Mouse (Mus musculus) bone marrow, adult 2 months (tissue): ENCODE measurements around the gene Sipa1l1. TPM values are rescaled to one million over a fixed set of nuclear protein-coding genes. Genes with fewer than 3 reads are reported as not detected.
"Not testable (repeated sequence)": the region's sequence is repeated elsewhere in the genome, so short reads cannot be mapped to it uniquely, and the experiment has no call there.

ENCODE experiments used
- H3K27ac ChIP-seq: fragments of 200-500 bp; 2 replicates; pipeline ENCODE4 v1.5.1; 2012; ENCODE audit warnings: low read depth, mild to moderate bottlenecking, control low read depth, inconsistent platforms, low read length; ENCODE audit not compliant: control insufficient read depth, poor library complexity, insufficient read depth
- H3K4me1 ChIP-seq: fragments of 200-500 bp; 2 replicates; pipeline ENCODE4 v1.6.1; 2011; ENCODE audit warnings: low read length; ENCODE audit not compliant: control insufficient read depth, insufficient read depth
- H3K4me3 ChIP-seq: fragments of 200-500 bp; replicated peaks from 2 replicates; pipeline ENCODE3; 2011; ENCODE audit warnings: mild to moderate bottlenecking, low read depth, low read length, control low read depth; ENCODE audit not compliant: control insufficient read depth
- CTCF ChIP-seq: fragments of 200-500 bp; IDR thresholded peaks from 2 replicates; pipeline ENCODE4 v1.5.1; 2011; ENCODE audit warnings: low read length, control low read depth; ENCODE audit not compliant: control insufficient read depth, insufficient read depth
- POLR2A ChIP-seq: fragments of 200-500 bp; IDR thresholded peaks from 2 replicates; pipeline ENCODE4 v1.6.1; 2011; ENCODE audit warnings: low read depth, mild to moderate bottlenecking, control low read depth, low read length, borderline replicate concordance; ENCODE audit not compliant: control insufficient read depth
- WGBS: fragments of 180-500 bp; shearing (Covaris S2); methylation state at CpG from one replicate; pipeline ENCODE4 v1.1.7; 2018; 5-methylcytosine and 5-hydroxymethylcytosine counted together
- polyA plus RNA-seq: library from polyadenylated mRNA; stranded (reverse); fragments of >200 nt; gene quantifications from 2 replicates; pipeline ENCODE4 v1.2.4, GENCODE M21; 2011; ENCODE audit warnings: low replicate concordance; ENCODE audit not compliant: missing spikeins, insufficient read depth, insufficient read length

Sipa1l1 gene
- polyA plus RNA-seq, 1 experiment: 13.5 TPM

DNA sequence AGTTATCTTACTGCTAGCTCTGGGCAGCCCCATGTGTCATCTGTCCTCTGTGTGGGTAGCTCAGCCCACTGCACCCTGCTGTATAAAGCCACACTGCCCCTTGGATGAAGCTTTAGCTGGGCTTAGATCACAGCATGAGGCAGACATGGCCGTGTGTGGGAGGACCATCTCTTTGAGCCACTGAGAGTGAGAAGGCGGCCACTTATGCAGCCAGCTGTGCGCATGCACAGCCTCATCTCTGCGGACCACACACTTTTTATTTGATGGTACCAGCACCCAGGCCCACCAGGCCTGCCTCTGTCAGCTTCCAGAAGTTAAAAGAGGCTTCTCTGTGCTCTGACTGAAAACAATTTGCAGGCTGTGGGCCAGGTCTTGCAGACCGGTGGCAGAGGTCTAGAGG is 308.7 kb downstream of the Sipa1l1 start:
- Histone ChIP-seq H3K27ac (no peak overlapping the region), H3K4me1 (no peaks in the 10 kb centered on the region; the same call in 1 of the 2 replicates), H3K4me3 (no peak overlapping the region)
- 59% methylated on average over 5 of the region's 5 CpGs for WGBS
- TF ChIP-seq POLR2A (no peak), CTCF (no peak)

DNA sequence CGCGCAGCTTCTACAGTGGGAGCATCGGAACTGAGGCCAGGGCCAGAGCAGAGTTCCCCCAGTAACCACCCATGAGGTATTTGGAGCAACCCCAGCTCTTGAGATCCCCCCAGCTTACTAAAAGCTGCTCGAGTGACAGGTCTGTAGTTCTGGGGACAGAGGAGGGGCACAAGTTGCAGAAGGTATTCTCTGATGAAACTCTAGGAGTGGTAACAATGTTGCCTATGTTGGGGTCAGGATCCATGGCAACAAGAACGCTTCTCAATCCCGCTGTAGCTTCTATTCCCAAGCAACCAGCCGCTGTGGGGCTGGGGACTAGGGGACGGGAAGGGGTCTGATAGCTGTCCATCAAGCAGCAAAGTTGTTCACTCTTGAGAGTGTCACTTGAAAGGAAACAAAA is 309.1 kb downstream of the Sipa1l1 start:
- TF ChIP-seq CTCF (no peak), POLR2A (no peak)
- WGBS: 52% methylated on average over 8 of the region's 8 CpGs

DNA sequence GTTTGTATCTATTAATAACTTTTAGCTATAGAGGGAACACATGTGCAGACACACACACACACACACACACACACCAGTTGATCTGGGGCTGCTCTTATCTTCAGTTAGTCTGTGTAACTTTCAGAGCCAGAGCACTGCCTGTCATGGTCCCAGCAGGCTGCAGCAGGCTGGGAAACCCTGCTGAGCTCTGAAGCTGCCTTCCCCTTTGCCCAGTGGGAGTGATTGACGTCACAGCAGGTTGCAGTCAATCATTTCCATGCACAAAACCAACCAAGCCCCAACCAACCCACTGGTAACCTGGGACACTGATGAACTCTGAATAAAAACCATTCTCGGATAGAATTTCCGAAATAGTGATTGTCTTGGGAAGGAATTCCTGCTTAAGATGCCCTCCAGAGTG is 310.3 kb downstream of the Sipa1l1 start:
- no peak overlapping the region for H3K4me3 ChIP-seq
- WGBS: 71% methylated on average over 3 of the region's 3 CpGs
- H3K4me1 ChIP-seq: no peaks in the 10 kb centered on the region
- no peak for TF ChIP-seq CTCF
- TF ChIP-seq POLR2A: no peak
- no peak overlapping the region for H3K27ac ChIP-seq

More for the DNA sequence above, 309.1 kb downstream of the Sipa1l1 start:
- H3K4me3 ChIP-seq: no peak overlapping the region
- H3K4me1 ChIP-seq: no peaks in the 10 kb centered on the region; the same call in 1 of the 2 replicates
- no peak overlapping the region for H3K27ac ChIP-seq

DNA sequence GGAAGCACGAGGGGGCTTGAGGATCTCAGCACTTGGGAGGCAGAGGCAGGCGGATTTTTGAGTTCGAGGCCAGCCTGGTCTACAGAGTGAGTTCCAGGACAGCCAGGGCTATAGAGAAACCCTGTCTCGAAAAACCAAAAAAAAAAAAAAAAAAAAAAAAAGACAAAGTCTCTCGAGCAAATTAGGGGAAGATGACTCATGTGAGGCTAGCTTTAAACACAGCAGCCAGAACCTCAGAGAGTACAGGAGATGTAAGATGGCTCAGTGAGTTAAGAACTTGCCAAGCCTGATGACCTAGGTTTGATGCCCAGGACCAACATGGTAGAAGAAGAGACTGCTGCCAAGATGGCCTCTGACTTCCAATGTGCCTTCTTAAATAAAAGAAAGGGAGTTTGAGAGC is 311.3 kb downstream of the Sipa1l1 start:
- H3K27ac ChIP-seq: not testable (repeated sequence)
- 46% methylated on average over 5 of the region's 5 CpGs for WGBS

DNA sequence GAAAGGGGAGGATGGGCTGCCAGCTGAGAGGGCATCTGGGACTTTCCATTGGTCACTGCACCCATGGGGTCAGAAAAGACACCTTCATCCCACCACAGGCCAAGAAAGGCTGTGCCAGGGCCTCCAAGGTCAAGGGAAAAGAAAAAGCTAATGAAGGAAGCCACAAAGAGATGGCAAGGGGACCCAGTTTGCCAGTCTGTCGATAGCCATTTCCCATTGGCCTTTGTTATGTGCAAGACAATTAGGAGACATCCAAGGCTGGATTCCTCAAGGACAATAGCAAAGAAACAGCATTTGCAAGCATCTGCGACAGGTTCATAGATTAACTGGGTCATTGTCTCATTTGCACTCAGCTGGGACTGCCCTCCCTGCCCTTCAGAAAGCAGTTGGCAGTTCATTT is 316.3 kb downstream of the Sipa1l1 start:
- 70% methylated on average over 2 of the region's 2 CpGs for WGBS
- Histone ChIP-seq H3K27ac (no peak overlapping the region), H3K4me1 (no peaks in the 10 kb centered on the region), H3K4me3 (no peak overlapping the region)
- TF ChIP-seq CTCF (no peak), POLR2A (no peak)

More for the DNA sequence above, 311.3 kb downstream of the Sipa1l1 start:
- H3K4me1 ChIP-seq, H3K4me3 ChIP-seq: not testable (repeated sequence)

DNA sequence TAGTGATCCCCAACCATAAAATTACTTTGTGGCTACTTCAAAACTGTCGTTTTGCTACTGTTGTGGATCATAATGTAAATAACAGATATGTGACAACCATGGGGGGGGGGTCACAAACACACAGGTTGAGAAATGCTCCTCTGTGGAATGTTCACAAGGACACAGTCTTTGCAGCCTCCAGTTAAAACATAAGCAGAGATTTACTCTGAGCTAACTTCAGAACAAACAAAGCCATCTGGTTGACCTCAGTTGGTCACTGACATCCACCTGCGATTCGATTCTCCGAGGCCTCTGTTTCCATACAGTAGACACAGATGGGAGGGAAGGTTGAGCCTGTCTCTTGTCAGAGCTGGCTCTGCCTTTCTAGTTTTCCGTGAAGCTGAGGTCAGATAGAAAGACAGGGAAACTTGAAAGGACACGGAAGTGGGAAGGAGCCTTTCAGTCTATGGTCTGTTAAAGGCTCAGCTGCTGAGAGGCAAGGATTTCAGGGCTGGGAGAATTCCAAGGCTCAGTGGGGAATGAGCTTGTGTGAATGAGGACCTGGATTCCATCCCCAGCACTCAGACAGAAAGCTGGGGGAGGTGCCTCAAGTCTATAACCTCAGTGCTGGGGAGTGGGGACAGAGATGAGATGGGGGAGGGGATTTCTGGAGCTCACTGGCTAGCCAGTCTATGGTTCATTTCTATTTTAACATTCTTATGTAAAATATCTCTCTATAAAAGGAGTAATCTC is 317.9 kb downstream of the Sipa1l1 start:
- Histone ChIP-seq H3K4me3 (no peak overlapping the region), H3K27ac (no peak overlapping the region), H3K4me1 (no peaks in the 10 kb centered on the region)
- TF ChIP-seq CTCF (no peak), POLR2A (no peak)
- WGBS: 67% methylated on average over 6 of the region's 6 CpGs

DNA sequence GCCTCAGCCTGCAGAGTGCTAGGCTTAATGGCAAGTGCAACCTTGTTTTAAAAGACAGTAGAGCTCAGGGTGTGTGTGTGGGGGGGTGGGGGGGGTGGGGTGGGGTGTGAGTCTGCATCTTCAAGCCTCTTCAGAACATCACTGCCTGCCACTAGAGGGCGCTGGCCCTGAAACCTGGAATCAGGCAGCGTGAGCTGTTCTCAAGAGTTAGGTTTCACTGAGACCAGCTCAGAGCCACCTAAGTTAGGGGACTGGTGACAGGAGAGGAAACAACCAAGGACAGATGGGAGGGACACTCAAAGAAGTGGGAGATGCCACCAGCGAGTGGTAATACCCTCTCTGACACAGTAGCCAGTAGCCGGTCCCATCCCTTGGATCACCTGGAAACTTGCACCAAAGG is 320.0 kb downstream of the Sipa1l1 start:
- Histone ChIP-seq H3K4me1 (no peaks in the 10 kb centered on the region), H3K4me3 (no peak overlapping the region), H3K27ac (no peak overlapping the region)
- TF ChIP-seq POLR2A (no peak), CTCF (peak; percentile 75)
- 30% methylated on average over 4 of the region's 4 CpGs for WGBS

DNA sequence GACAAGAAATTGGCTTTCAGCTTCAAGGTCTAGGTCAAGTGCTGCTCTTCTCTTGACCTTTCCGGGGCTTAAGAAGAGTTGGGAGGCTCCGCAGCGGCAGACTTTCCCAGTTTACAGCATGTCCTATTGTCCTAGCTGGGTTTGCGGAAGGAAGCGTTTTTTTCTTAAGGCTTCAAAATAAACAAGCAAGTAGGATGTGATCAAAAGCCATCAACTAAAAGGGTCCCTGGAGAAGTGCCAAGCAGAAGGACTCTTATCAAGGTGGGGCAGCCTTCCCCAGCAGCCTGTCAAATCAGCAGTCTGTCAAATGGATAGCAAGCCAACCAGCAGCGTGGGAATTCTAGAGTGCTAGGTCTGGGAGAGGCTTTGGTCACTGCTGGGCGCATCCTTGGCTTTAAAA is 320.5 kb downstream of the Sipa1l1 start:
- TF ChIP-seq POLR2A (no peak), CTCF (no peak)
- no peak overlapping the region for H3K27ac ChIP-seq
- H3K4me1 ChIP-seq: no peaks in the 10 kb centered on the region
- H3K4me3 ChIP-seq: no peak overlapping the region
- 38% methylated on average over 7 of the region's 7 CpGs for WGBS

DNA sequence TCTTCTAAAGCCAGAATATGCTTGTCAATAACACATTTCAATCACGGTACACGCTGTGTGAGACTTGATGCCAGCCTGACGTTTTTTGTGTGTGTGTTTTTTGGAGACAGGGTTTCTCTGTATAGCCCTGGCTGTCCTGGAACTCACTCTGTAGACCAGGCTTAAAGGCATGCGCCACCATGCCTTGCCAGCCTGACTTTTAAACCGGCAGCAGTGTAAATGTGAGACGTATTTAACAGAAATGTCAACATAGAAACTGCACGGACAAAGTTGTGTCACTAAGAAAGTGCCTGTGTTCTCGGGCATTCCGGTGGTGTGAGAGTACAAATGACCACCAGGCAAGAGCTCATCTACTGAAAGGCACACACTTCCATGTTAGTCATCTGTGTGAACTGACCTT is 323.3 kb downstream of the Sipa1l1 start:
- Histone ChIP-seq H3K4me1 (no peaks in the 10 kb centered on the region), H3K4me3 (no peak overlapping the region), H3K27ac (no peak overlapping the region)
- TF ChIP-seq CTCF (no peak), POLR2A (no peak)
- WGBS: 81% methylated on average over 9 of the region's 9 CpGs

DNA sequence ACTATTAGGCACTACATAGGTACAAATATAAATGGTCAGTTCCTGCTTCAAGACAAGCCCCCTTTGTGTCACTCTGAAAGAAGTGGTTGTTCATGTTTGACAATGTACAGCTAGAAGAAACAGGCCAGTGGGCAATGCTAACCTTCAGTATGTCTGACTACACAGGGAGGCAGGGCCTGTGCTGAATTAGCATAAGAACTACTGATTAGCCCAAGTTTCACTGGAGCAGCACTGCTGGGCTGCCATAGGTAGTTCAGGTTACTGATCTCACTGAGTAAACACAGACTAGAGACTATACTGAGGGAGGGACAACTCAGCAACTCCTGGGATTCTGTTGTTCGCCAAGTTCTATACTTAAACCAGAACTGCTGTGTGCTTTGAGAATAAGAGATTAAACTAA is 324.1 kb downstream of the Sipa1l1 start:
- not testable (repeated sequence) for H3K4me1 ChIP-seq, H3K4me3 ChIP-seq, H3K27ac ChIP-seq
- 84% methylated on average over 1 of the region's 1 CpGs for WGBS
